Mouse (Mus musculus): ENCODE data around the gene Cyren.

DNA sequence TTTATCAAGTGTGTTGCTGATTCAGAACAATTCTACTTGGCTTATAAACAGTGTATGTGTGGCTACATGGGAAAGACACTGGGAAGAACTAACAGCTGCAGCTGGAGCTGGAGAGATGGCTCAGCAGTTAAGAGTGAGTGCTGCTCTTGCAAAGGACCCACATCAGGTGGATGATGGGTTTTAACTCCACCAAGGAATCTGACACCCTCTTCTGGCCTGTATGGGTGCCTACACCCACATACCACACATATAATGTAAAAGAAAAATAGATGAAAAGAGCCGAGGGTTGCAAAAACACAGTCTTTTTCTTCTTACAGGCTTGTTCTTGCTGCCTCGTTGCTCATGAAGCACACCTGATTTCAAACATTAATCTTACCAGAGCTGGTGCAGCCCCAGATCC lies 28.3 kb upstream of the Cyren start:
- TF ChIP-seq CTCF (IDR thresholded peaks at IDR 0.05; ENCODE audit: low read depth, low read length) (no peak), POLR2A (IDR thresholded peaks at IDR 0.05; ENCODE audit: extremely low read depth, insufficient read depth, low read length) (no peak)

Data from liver, adult 2 months (tissue).